Mouse (Mus musculus) MEL (cell line): ENCODE data around the gene Slc4a8. TPM values are rescaled to one million over a fixed set of nuclear protein-coding genes. Genes with fewer than 3 reads are reported as not detected.

Experiments used
- DNase-seq: peaks from one replicate; pipeline ENCODE4 v3.0.0; 2011; ENCODE audit warnings: low read depth, low spot score
- H3K27ac ChIP-seq: 2 replicates; pipeline ENCODE4 v1.5.1; 2012; ENCODE audit warnings: low read depth, mild to moderate bottlenecking, control low read depth, low read length, moderate library complexity; ENCODE audit not compliant: control insufficient read depth
- H3K27me3 ChIP-seq, 2 experiments: fragments of 150-350 bp in 1 of 2; sonication (generic) in 1 of 2; 2 replicates each; pipeline ENCODE4 v1.6.1; 2012; ENCODE audit warnings: low read length in 2 of 2, mild to moderate bottlenecking in 2 of 2, improper control_type of control experiment in 1 of 2, moderate library complexity in 1 of 2; ENCODE audit not compliant: insufficient read depth in 2 of 2, control insufficient read depth in 1 of 2
- H3K36me3 ChIP-seq, 2 experiments: 2 replicates each; pipeline ENCODE4 v1.6.1; 2012 to 2014; ENCODE audit warnings: low read length in 2 of 2, improper control_type of control experiment in 1 of 2, inconsistent platforms in 1 of 2, mild to moderate bottlenecking in 1 of 2; ENCODE audit not compliant: insufficient read depth in 2 of 2, control insufficient read depth in 1 of 2
- H3K4me1 ChIP-seq, 2 experiments: fragments of 150-350 bp in 1 of 2; sonication (generic) in 1 of 2; 2 replicates each; pipeline ENCODE4 v1.6.1; 2012; ENCODE audit warnings: low read length in 2 of 2, improper control_type of control experiment in 1 of 2, mild to moderate bottlenecking in 1 of 2; ENCODE audit not compliant: insufficient read depth in 2 of 2, control insufficient read depth in 1 of 2
- H3K4me3 ChIP-seq, 2 experiments: fragments of 150-350 bp in 1 of 2; sonication (generic) in 1 of 2; 2 replicates each; pipeline ENCODE4 v1.5.1; 2012; ENCODE audit warnings: low read depth in 2 of 2, low read length in 2 of 2, mild to moderate bottlenecking in 2 of 2, moderate library complexity in 2 of 2, control low read depth in 1 of 2, improper control_type of control experiment in 1 of 2; ENCODE audit not compliant: control insufficient read depth in 1 of 2, insufficient read depth in 1 of 2
- H3K79me2 ChIP-seq: 2 replicates; pipeline ENCODE4 v1.6.1; 2012; ENCODE audit warnings: mild to moderate bottlenecking, low read length, moderate library complexity; ENCODE audit not compliant: control insufficient read depth, poor library complexity, insufficient read depth
- H3K9ac ChIP-seq: 2 replicates; pipeline ENCODE4 v1.6.1; 2012; ENCODE audit warnings: low read depth, mild to moderate bottlenecking, control low read depth, low read length, moderate library complexity; ENCODE audit not compliant: control insufficient read depth, poor library complexity, severe bottlenecking
- H3K9me3 ChIP-seq: fragments of 150-350 bp; sonication (generic); replicated peaks from 2 replicates; pipeline ENCODE4 v1.6.1; 2012; ENCODE audit warnings: mild to moderate bottlenecking, low read length, improper control_type of control experiment, moderate library complexity; ENCODE audit not compliant: insufficient read depth
- BHLHE40 ChIP-seq: IDR thresholded peaks from 2 replicates; pipeline ENCODE4 v1.6.1; 2012; ENCODE audit warnings: low read depth, mild to moderate bottlenecking, inconsistent platforms, low read length, improper control_type of control experiment, borderline replicate concordance
- CTCF ChIP-seq, 3 experiments: IDR thresholded peaks in 2 of 3; conservative IDR thresholded peaks in 1 of 3; 2 replicates each; pipeline ENCODE4 v1.5.1; 2011 to 2012; ENCODE audit warnings: low read length in 3 of 3, low read depth in 2 of 3, mild to moderate bottlenecking in 2 of 3, improper control_type of control experiment in 1 of 3, inconsistent platforms in 1 of 3, mixed read lengths in 1 of 3, moderate library complexity in 1 of 3; ENCODE audit not compliant: control insufficient read depth in 1 of 3, insufficient read depth in 1 of 3, poor library complexity in 1 of 3, severe bottlenecking in 1 of 3
- ETS1 ChIP-seq: IDR thresholded peaks from 2 replicates; pipeline ENCODE4 v1.6.1; 2012; ENCODE audit warnings: low read depth, mild to moderate bottlenecking, inconsistent platforms, low read length, improper control_type of control experiment, moderate library complexity
- GABPA ChIP-seq: IDR thresholded peaks from 2 replicates; pipeline ENCODE4 v1.6.1; 2012; ENCODE audit warnings: low read depth, mild to moderate bottlenecking, inconsistent platforms, low read length, improper control_type of control experiment, moderate library complexity
- JUND ChIP-seq: IDR thresholded peaks from 2 replicates; pipeline ENCODE4 v1.6.1; 2011; ENCODE audit warnings: low read depth, mild to moderate bottlenecking, improper control_type of control experiment, low read length
- KAT2A ChIP-seq: conservative IDR thresholded peaks from 2 replicates; pipeline ENCODE4 v1.6.1; 2012; ENCODE audit warnings: low read depth, low read length, improper control_type of control experiment, inconsistent platforms
- MAZ ChIP-seq: IDR thresholded peaks from 2 replicates; pipeline ENCODE4 v1.6.1; 2012; ENCODE audit warnings: low read depth, mild to moderate bottlenecking, inconsistent platforms, low read length, improper control_type of control experiment
- MEF2A ChIP-seq: IDR thresholded peaks from 2 replicates; pipeline ENCODE4 v1.6.1; 2014; ENCODE audit warnings: low read depth, mild to moderate bottlenecking, inconsistent platforms, low read length, improper control_type of control experiment; ENCODE audit not compliant: poor library complexity, insufficient replicate concordance, severe bottlenecking; ENCODE audit errors: extremely low read depth
- MYB ChIP-seq: IDR thresholded peaks from 2 replicates; pipeline ENCODE4 v1.6.1; 2011; ENCODE audit warnings: mild to moderate bottlenecking, low read depth, low read length, improper control_type of control experiment
- NELFE ChIP-seq: IDR thresholded peaks from 2 replicates; pipeline ENCODE4 v1.6.1; 2011; ENCODE audit warnings: low read depth, low read length, improper control_type of control experiment
- POLR2A ChIP-seq, 2 experiments: IDR thresholded peaks; 2 replicates each; pipeline ENCODE4 v1.6.1; 2011 to 2012; ENCODE audit warnings: low read length in 2 of 2, mild to moderate bottlenecking in 2 of 2, control low read depth in 1 of 2, improper control_type of control experiment in 1 of 2, low read depth in 1 of 2, moderate library complexity in 1 of 2; ENCODE audit not compliant: control insufficient read depth in 1 of 2, insufficient read depth in 1 of 2, poor library complexity in 1 of 2
- POLR2AphosphoS5 ChIP-seq: IDR thresholded peaks from 2 replicates; pipeline ENCODE4 v1.6.1; 2012; ENCODE audit warnings: low read depth, borderline replicate concordance, mild to moderate bottlenecking, inconsistent platforms, low read length, moderate library complexity, mixed read lengths
- RAD21 ChIP-seq: IDR thresholded peaks from 2 replicates; pipeline ENCODE4 v1.6.1; 2011; ENCODE audit warnings: mild to moderate bottlenecking, low read depth, low read length, improper control_type of control experiment
- SMC3 ChIP-seq: IDR thresholded peaks from 2 replicates; pipeline ENCODE4 v1.6.1; 2011; ENCODE audit warnings: low read depth, low read length, improper control_type of control experiment
- TAL1 ChIP-seq: IDR thresholded peaks from 2 replicates; pipeline ENCODE4 v1.6.1; 2012; ENCODE audit warnings: mild to moderate bottlenecking, inconsistent platforms, low read length, moderate library complexity, mixed read lengths
- ZC3H11A ChIP-seq: IDR thresholded peaks from 2 replicates; pipeline ENCODE4 v1.6.1; 2012; ENCODE audit warnings: low read depth, mild to moderate bottlenecking, inconsistent platforms, low read length, improper control_type of control experiment
- ZMIZ1 ChIP-seq: IDR thresholded peaks from 2 replicates; pipeline ENCODE4 v1.6.1; 2012; ENCODE audit warnings: low read depth, mild to moderate bottlenecking, inconsistent platforms, low read length, improper control_type of control experiment, moderate library complexity
- polyA plus RNA-seq, 2 experiments: library from polyadenylated mRNA; stranded (reverse) in 1 of 2; unstranded in 1 of 2; fragments of >175 nt in 1 of 2; fragments of >200 nt in 1 of 2; gene quantifications; 2 replicates each; pipeline versions ENCODE4 v1.2.1 to v1.2.4; 2012; ENCODE audit warnings: low replicate concordance in 2 of 2, low read depth in 1 of 2; ENCODE audit not compliant: insufficient read length in 2 of 2, insufficient read depth in 1 of 2, missing spikeins in 1 of 2
- total RNA-seq: library from RNA; depleted of rRNA; stranded (reverse); fragments of 300-350 nt; gene quantifications from 2 replicates; pipeline ENCODE4 v1.2.3, GENCODE M21; 2012

Slc4a8 gene
- total and polyA plus RNA-seq, 3 experiments = 0.35 to 2.5 TPM; not detected in 1

DNA sequence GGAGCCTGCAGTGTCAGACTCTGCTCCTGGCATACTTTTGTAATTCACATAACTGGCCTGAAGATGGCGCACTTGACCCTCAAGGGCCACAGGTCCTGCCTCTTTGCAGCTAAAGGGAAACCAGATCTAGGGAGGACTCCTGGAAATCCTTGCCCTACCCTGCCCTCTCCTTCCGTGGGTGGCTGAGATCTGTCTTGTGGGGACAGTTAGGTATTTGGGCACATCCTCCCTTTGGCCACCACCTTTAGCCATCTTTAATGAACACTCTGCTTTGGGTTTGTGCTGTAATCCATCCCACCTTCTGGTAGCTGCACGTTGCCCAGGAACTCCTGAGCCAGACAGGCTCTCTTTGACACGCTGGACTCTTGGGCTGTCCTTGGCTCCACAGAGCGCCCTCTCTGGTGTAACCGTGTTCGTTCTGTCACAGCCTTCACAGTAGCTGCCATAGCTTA, 4.0 kb upstream of the Slc4a8 start:
- H3K27ac ChIP-seq = no peak overlapping the region
- TF ChIP-seq SMC3 (peak; percentile 81), CTCF (IDR thresholded peaks at IDR 0.05 in 2 of 3, conservative IDR thresholded peaks at IDR 0.05 in 1 of 3; ENCODE audit: control insufficient read depth in 1 of 3, insufficient read depth in 1 of 3, low read depth in 2 of 3, low read length in 3 of 3, poor library complexity in 1 of 3, severe bottlenecking in 1 of 3) (peak; percentile 92 to 94 (median 92)), JUND (no peak), MEF2A (no peak), RAD21 (peak; percentile 93), MAZ (peak; percentile 23; the same call in 1 of the 2 replicates), GABPA (no peak), ZC3H11A (peak; percentile 76), ETS1 (no peak), BHLHE40 (no peak)
- H3K4me3 ChIP-seq = peak overlapping the region; percentile 29 to 31; a peak in 3 of 4 replicates
- no peaks in the 10 kb centered on the region for H3K79me2 ChIP-seq
- peaks cover 0 to 18% of the 10 kb centered on the region in 2 experiments; a peak in 2 of 4 replicates for H3K4me1 ChIP-seq
- H3K36me3 ChIP-seq = peaks cover 0 to 10% of the 10 kb centered on the region in 2 experiments; a peak in 2 of 4 replicates
- H3K27me3 ChIP-seq = peaks cover 0 to 3% of the 10 kb centered on the region in 2 experiments; a peak in 2 of 4 replicates
- DNase-seq = peak; percentile 90
- H3K9me3 ChIP-seq = no peaks in the 10 kb centered on the region
- no peak overlapping the region for H3K9ac ChIP-seq

DNA sequence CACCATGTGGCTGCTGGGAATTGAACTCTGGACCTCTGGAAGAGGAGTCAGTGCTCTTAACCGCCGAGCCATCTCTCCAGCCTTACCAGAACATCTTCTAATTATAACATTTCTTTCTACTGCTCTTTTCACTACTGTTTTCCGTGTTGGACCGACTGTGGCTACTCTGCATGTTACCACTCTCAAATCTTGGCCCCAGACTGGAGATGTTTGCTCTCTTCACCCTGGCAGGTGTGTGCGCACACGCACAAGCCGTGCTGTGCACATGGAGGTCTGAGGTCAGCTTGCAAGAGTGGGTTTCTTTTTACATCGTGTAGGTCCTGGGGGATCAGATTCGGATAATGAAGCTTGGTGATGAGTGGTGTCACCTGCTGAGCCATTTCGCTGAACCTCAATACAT, 2.3 kb upstream of the Slc4a8 start:
- Histone ChIP-seq H3K36me3 (peaks cover 0 to 10% of the 10 kb centered on the region in 2 experiments; a peak in 2 of 4 replicates), H3K4me3 (no peak overlapping the region), H3K79me2 (no peaks in the 10 kb centered on the region), H3K9me3 (no peaks in the 10 kb centered on the region), H3K27ac (no peak overlapping the region), H3K27me3 (peaks cover 0 to 3% of the 10 kb centered on the region in 2 experiments; a peak in 2 of 4 replicates), H3K4me1 (peaks cover 0 to 13% of the 10 kb centered on the region in 2 experiments; a peak in 2 of 4 replicates), H3K9ac (no peak overlapping the region)
- no peak for DNase-seq
- TF ChIP-seq POLR2AphosphoS5 (no peak), RAD21 (no peak), POLR2A (IDR thresholded peaks at IDR 0.05; ENCODE audit: control insufficient read depth in 1 of 2, insufficient read depth in 1 of 2, low read depth in 1 of 2, low read length in 2 of 2, poor library complexity in 1 of 2) (no peak), MYB (no peak), GABPA (no peak), NELFE (no peak), ZMIZ1 (no peak), MEF2A (no peak), TAL1 (no peak), KAT2A (no peak)
- TF ChIP-seq, all 39 proteins: peak for 0
